Mouse (Mus musculus): ENCODE data around the gene Gm8265. TPM values are rescaled to one million over a fixed set of nuclear protein-coding genes. Genes with fewer than 3 reads are reported as not detected.
"Not testable (repeated sequence)": the region's sequence is repeated elsewhere in the genome, so short reads cannot be mapped to it uniquely, and the experiment has no call there.

The Gm8265 gene
- not detected in 2 replicates for total RNA-seq (2017)

GRCm38 (mm10) chr14:5632928-5633327, at the start of gene Gm8265:
TSS of gene Gm8265 (minus strand) at chr14:5633028.
- not testable (repeated sequence) for ATAC-seq (replicated peaks; ENCODE audit: low read depth, poor library complexity, severe bottlenecking)

Other genes starting within 250 kb of the Gm8265 start
- not detected in 2 replicates for gene Gm3500, start 244.0 kb downstream of the Gm8265 start, total RNA-seq (2017)
- 0.29 and 1.1 TPM in 2 replicates for gene Gm3194, start 177.6 kb downstream of the Gm8265 start, total RNA-seq (2017)
- not detected in 2 replicates for gene Gm8246, start 155.2 kb downstream of the Gm8265 start, total RNA-seq (2017)
- not detected in 2 replicates for gene Gm3187, start 148.8 kb downstream of the Gm8265 start, total RNA-seq (2017)
- 1.1 TPM in 1 of 2 replicates, not detected in the other for gene Gm3488, start 131.4 kb downstream of the Gm8265 start, total RNA-seq (2017)
- not detected in 2 replicates for gene Gm3532, start 94.5 kb downstream of the Gm8265 start, total RNA-seq (2017)
- gene Gm9603, start 54.4 kb upstream of the Gm8265 start, total RNA-seq (2017) = not detected in 2 replicates
- not detected in 2 replicates for gene Gm3373, start 108.5 kb upstream of the Gm8265 start, total RNA-seq (2017)
- gene Gm3383, start 175.0 kb upstream of the Gm8265 start, total RNA-seq (2017) = 0.29 and 1.1 TPM in 2 replicates
- not detected in 2 replicates for gene Gm3424, start 197.3 kb upstream of the Gm8265 start, total RNA-seq (2017)
- gene Gm8237, start 247.4 kb upstream of the Gm8265 start, total RNA-seq (2017) = not detected in 2 replicates